Mouse (Mus musculus): Measurements from ENCODE around the gene Ano4. TPM values are rescaled to one million over a fixed set of nuclear protein-coding genes. Genes with fewer than 3 reads are reported as not detected.

Ano4 gene
- polyA plus RNA-seq, 1 experiment from 2014 or later = 0.24 TPM

DNA sequence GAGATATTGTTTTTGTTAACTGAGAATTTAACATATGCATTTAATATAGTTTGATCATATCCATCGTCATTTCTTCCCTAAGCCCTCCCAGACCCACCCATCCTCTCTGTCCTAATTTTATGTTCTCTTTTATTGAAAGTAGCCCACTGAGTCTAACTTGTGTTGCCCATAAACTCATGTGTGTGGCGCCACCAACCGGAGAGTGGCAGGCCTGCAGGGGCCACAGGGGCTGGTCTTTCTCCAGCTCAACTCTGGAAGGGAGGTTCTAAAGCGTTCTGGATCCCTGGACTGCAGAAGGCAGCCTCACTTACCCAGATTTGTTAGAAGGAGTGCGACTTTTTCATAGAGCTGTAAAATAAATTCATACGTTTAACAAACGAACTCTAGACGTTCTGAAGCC is 361.1 kb downstream of the Ano4 start:
- WGBS (ENCODE audit: insufficient replicate concordance) = 25% methylated on average over 8 of the region's 8 CpGs
- no peak for ATAC-seq
- no peaks in the 10 kb centered on the region for H3K36me3 ChIP-seq

DNA sequence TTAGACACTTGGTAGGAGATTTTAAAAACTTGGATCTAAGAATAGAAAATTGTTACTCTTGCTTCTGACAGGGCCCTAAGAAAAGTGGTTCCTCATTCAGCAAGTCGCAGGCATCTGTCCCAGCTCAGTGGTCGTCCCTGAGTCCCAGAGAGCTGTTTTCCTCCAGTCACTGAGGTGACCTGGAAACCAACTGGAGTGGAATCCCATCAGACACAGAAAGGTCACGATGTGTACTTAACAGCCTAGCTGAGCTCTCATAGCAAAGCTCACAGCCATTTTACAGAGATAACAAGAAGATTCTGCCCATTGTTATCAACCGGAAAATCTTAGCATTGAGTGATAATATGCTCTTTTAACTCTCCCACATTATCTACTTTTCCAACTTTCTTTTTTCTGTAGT is 365.1 kb downstream of the Ano4 start:
- H3K9me3 ChIP-seq (replicated peaks) = no peaks in the 10 kb centered on the region
- H3K9ac ChIP-seq = no peak overlapping the region
- no peaks in the 10 kb centered on the region for H3K36me3 ChIP-seq
- H3K4me3 ChIP-seq = no peak overlapping the region
- H3K4me1 ChIP-seq = no peaks in the 10 kb centered on the region
- no peaks in the 10 kb centered on the region for H3K27me3 ChIP-seq (replicated peaks)
- H3K4me2 ChIP-seq = no peak overlapping the region
- no peak overlapping the region for H3K27ac ChIP-seq
- no peak for ATAC-seq
- WGBS (ENCODE audit: insufficient replicate concordance) = 61% methylated on average over 4 of the region's 4 CpGs

More for the DNA sequence above, 361.1 kb downstream of the Ano4 start:
- Histone ChIP-seq H3K9me3 (replicated peaks) (no peaks in the 10 kb centered on the region), H3K9ac (no peak overlapping the region), H3K4me3 (no peak overlapping the region), H3K27ac (no peak overlapping the region), H3K27me3 (replicated peaks) (no peaks in the 10 kb centered on the region), H3K4me2 (no peak overlapping the region), H3K4me1 (no peaks in the 10 kb centered on the region)

DNA sequence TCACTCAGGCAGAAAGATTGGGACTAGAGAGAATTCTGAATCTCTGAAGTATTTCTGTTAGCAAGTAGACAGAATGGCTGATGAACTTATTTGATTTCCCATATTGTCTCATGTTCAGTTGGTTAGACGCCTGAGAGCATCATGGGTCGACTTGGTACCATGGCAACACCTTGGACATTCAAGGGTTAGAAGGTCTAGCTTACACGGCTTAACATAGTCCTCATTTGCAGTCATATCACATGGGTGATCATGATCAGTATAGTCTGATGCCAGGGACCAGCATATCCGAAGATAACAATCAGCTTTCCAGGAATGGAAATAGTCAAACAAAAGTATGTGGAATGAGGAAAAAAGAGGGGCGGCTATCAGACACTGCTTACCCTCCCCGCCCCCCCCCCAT is 365.6 kb downstream of the Ano4 start:
- Histone ChIP-seq H3K27ac (no peak overlapping the region), H3K9ac (no peak overlapping the region), H3K36me3 (no peaks in the 10 kb centered on the region), H3K27me3 (replicated peaks) (no peaks in the 10 kb centered on the region), H3K4me1 (no peaks in the 10 kb centered on the region), H3K9me3 (replicated peaks) (no peaks in the 10 kb centered on the region), H3K4me3 (no peak overlapping the region), H3K4me2 (no peak overlapping the region)
- 59% methylated on average over 6 of the region's 6 CpGs for WGBS (ENCODE audit: insufficient replicate concordance)
- no peak for ATAC-seq

DNA sequence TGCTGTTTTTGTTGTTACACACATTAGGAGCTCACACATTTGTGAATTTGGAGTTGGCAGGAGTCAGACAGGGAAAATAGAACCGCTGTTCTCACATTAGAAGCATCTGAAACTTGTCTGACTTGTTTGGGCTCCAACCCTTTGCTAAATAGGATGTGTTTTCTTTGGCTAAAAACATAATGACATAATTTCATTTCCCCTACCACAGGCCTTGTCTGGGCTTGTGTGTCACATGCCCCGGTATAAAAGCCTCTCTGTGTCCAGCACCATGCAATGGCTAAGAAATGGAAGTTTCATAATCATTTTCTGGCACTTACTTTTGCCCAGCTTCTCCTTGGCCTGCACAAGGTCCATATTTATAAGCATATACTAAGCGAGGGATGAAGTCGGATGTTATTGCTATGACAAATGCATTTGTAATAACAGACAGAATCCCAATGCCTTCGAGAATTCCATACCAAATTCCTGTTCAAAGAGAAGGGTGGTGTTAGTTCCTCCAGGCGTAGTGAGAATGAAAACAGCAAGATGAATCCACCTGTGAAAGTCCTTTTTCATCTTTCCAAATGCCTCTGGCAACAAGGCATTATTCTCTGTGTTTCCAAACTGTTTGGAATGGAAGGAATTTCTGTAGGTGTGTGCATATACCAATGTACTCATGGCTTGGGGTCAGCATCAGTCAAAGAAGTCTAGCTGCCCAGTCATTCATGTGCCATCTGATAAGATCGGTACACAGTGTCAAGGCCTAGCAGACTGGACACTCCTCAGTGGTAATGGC is 373.4 kb downstream of the Ano4 start:
- Histone ChIP-seq H3K27me3 (replicated peaks) (no peaks in the 10 kb centered on the region), H3K4me3 (no peak overlapping the region), H3K9ac (no peak overlapping the region), H3K9me3 (replicated peaks) (no peaks in the 10 kb centered on the region), H3K36me3 (no peaks in the 10 kb centered on the region), H3K4me1 (no peaks in the 10 kb centered on the region), H3K27ac (no peak overlapping the region), H3K4me2 (no peak overlapping the region)
- ATAC-seq = no peak
- 58% methylated on average over 7 of the region's 7 CpGs for WGBS (ENCODE audit: insufficient replicate concordance)

DNA sequence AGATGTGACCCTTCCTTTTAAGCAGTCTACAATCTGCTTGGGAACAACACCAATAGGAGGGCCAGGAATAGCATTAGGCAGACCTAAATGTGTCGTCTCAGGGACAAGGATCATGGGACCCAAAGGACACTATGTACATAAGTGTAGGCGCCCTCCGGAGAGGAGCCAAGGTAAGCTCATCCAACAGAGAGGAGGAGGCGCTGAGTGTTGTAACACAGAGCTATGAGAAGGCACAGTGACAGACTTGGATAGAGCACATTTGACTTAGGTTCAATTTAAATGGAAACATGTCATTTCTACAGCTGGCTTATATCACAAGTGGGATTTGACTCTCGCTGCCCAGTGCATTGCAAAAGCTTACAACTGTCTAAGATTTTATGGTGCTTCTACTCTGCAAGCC is 376.0 kb downstream of the Ano4 start:
- Histone ChIP-seq H3K4me1 (no peaks in the 10 kb centered on the region), H3K27me3 (replicated peaks) (no peaks in the 10 kb centered on the region), H3K9me3 (replicated peaks) (no peaks in the 10 kb centered on the region), H3K4me3 (no peak overlapping the region), H3K4me2 (no peak overlapping the region), H3K36me3 (no peaks in the 10 kb centered on the region), H3K27ac (no peak overlapping the region), H3K9ac (no peak overlapping the region)
- 70% methylated on average over 5 of the region's 5 CpGs for WGBS (ENCODE audit: insufficient replicate concordance)
- no peak for ATAC-seq

DNA sequence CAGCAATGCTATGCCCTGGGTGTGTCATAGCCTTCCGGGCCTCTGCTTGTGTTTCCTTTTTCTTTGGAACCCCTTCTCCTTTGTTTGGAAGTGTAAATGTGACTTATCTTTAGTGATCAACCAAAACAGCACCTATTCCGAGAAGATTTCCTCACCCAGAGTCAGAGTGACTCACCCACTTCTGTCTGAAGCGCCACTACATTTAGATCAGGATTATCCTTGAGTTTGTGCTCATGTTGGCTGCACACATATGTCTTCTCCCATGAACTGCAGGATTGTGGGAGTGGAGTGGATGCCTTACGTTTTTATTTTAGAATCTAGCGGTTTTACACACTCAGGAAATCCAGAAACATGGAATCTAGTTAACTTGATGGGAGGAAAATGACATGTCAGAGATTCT is 383.8 kb downstream of the Ano4 start:
- 52% methylated on average over 5 of the region's 5 CpGs for WGBS (ENCODE audit: insufficient replicate concordance)
- Histone ChIP-seq H3K4me1 (no peaks in the 10 kb centered on the region), H3K9me3 (replicated peaks) (0 out of 2 replicates have a peak, but pooled peaks cover 3% of the 10 kb centered on the region), H3K4me2 (no peak overlapping the region), H3K27me3 (replicated peaks) (no peaks in the 10 kb centered on the region), H3K9ac (no peak overlapping the region), H3K27ac (no peak overlapping the region), H3K4me3 (no peak overlapping the region), H3K36me3 (no peaks in the 10 kb centered on the region)
- ATAC-seq = no peak

DNA sequence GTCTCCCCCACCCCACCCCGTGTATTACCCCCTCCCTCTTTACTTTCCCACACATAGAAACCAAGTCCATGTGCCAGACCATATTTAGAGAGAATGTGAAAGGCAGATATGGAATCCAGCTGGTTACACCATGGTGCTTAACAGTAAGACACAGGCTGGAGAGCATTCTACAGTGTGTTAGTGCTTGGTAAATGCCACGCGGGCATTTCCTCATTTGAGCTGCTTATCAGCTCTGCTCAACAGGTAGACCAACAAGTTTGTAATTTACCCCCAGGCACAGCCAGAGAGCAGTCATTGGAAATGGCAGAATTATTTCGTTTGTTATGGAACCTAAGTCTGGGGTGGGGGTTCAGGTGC is 394.3 kb downstream of the Ano4 start:
- 66% methylated on average over 4 of the region's 4 CpGs for WGBS (ENCODE audit: insufficient replicate concordance)
- Histone ChIP-seq H3K9me3 (replicated peaks) (no peaks in the 10 kb centered on the region), H3K27me3 (replicated peaks) (no peaks in the 10 kb centered on the region), H3K4me2 (no peak overlapping the region), H3K36me3 (no peaks in the 10 kb centered on the region), H3K4me1 (no peaks in the 10 kb centered on the region), H3K4me3 (no peak overlapping the region), H3K27ac (no peak overlapping the region), H3K9ac (no peak overlapping the region)
- no peak for ATAC-seq

DNA sequence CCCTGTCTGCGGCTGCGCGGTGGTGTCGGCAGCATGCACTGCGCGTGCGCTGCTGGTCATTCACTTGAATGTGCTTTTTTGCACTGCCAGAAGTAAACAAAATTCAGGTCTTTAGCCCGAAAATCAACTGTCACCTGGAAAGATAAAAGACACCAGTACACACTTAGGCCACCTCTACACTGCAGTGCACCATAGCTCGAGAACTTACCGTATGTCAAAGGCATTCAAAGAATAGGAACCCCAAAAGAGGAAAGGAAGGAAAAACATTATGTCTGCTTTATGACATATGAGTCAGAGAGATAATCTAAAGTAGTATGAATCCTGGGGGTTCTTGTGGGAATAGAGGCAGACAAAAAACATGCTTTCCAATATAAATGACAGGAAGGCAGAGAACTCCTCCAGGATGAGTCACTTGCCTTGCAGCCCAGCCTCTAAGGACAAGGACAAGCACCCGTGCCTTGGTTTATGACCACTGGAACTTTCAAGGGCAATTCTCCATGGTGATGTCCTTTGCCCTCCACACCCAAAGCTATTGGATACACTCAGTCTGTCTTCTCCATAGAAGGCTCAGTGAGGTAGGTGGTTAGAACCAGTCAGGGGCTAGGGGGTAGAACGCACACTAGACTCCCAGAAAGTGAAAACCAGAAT is 394.8 kb downstream of the Ano4 start:
- 79% methylated on average over 12 of the region's 12 CpGs for WGBS (ENCODE audit: insufficient replicate concordance)
- no peak for ATAC-seq
- H3K9me3 ChIP-seq (replicated peaks) = no peaks in the 10 kb centered on the region
- H3K4me1 ChIP-seq = no peaks in the 10 kb centered on the region
- H3K4me2 ChIP-seq = no peak overlapping the region
- H3K9ac ChIP-seq = no peak overlapping the region
- no peak overlapping the region for H3K4me3 ChIP-seq
- H3K27me3 ChIP-seq (replicated peaks) = no peaks in the 10 kb centered on the region
- no peak overlapping the region for H3K27ac ChIP-seq
- H3K36me3 ChIP-seq = no peaks in the 10 kb centered on the region

Other genes starting within 250 kb of the Ano4 start
- gene Gas2l3, start 99.2 kb upstream of the Ano4 start, polyA plus RNA-seq (2016; fragmentation: Nextera tagmentation; extraction: Ambion mirVana) = 6.7 and 8.0 TPM in 2 replicates
- gene Nr1h4, start 188.8 kb upstream of the Ano4 start, polyA plus RNA-seq (2016; fragmentation: Nextera tagmentation; extraction: Ambion mirVana) = 2.2 and 2.8 TPM in 2 replicates

Data from liver, embryonic 12.5 days (tissue).